Mouse (Mus musculus): ENCODE data around the gene Vwf.

DNA sequence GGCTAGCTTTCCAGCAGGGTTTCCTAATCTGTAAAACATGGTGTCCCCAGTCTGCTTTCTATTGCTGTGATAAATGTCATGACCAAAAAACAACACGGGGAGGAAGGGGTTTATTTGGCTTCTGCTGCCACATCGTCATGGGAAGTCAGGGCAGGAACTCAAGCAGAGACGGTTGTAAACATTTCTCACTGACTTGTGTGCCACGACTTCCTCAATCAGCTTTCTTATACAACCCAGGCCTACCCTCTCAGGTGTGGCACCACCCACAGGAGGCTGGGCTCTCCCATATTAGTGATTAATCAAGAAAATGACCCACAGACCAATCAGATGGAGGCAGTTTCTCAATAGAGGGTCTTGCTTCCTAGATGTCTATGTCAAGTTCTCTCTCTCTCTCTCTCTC, 48.3 kb downstream of the Vwf start:
- TF ChIP-seq CTCF (IDR thresholded peaks at IDR 0.05; ENCODE audit: low read depth, low read length) (no peak), POLR2A (IDR thresholded peaks at IDR 0.05; ENCODE audit: extremely low read depth, insufficient read depth, low read length) (no peak)
